Mouse (Mus musculus): ENCODE results near the gene Bub1.

The Bub1 gene

GRCm38 (mm10) chr2:127774578-127774941 lies 57.1 kb downstream of the Bub1 start:
- DNase-seq (ENCODE audit: low spot score), result no peak

GRCm38 (mm10) chr2:127773938-127774577 lies 57.6 kb downstream of the Bub1 start:
- no peak for DNase-seq (ENCODE audit: low spot score)

DNA sequence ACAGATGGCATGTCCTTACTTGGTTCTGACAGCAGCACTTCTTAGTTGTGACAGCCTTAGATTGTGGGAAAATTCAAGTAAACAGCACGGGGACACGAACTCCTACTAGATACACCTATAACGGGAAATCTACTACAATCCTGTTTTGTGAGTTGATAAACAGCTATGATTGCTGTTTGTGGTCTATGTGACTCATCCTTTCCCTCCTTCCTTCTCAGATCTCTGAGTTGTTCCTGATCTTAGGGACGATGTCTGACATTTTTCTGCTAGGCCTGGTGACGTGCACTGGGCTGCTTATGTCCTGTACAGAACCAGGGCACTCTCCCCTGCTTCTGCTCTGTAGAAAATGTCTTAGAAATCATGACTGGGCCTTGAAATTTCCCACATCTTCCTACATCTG lies 70.1 kb downstream of the Bub1 start:
- no peak for DNase-seq (ENCODE audit: low spot score)

GRCm38 (mm10) chr2:127760429-127761000 lies 71.2 kb downstream of the Bub1 start:
- DNase-seq (ENCODE audit: low spot score), result no peak

- DNase-seq (ENCODE audit: low spot score), result no peak
These were observed 71.7 kb downstream of the Bub1 start for GRCm38 (mm10) chr2:127760014-127760413.

DNA sequence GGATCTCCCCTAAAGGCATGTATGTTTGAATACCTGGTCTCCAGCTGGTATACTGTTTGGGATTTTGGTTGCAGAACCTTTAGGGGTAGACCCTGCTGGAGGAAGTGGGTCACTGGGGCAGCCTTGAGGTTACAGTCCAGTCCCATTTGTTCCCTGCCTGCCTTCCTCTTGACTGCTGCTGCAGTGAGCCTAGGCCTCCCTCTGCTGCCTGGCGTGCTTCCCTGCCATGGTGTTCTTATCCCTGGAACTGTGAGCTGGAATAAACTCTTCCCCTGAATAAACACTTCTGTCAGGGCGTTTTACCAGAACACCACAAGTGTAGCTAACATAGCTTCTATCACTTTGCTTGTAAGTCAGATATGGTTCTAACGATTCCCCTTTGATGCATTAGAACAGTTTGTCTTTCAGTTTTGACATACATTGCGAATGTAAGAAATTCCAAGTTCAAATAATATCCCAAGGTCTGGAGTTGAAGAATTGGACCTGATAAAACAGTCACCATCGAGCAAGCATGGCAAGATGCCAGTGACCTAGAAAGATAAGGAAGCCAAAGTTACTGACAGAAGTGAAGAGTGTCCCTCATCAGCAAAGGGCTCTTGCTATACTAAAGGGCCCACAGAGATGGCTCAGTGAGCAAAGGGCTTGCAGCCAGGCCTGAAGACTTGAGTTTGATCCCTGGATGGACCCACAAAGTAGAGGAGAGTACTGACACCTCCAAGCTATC lies 72.3 kb downstream of the Bub1 start:
- no peak for DNase-seq (ENCODE audit: low spot score)

- DNase-seq (ENCODE audit: low spot score), result no peak
These were observed 74.5 kb downstream of the Bub1 start for GRCm38 (mm10) chr2:127757171-127757570.

DNA sequence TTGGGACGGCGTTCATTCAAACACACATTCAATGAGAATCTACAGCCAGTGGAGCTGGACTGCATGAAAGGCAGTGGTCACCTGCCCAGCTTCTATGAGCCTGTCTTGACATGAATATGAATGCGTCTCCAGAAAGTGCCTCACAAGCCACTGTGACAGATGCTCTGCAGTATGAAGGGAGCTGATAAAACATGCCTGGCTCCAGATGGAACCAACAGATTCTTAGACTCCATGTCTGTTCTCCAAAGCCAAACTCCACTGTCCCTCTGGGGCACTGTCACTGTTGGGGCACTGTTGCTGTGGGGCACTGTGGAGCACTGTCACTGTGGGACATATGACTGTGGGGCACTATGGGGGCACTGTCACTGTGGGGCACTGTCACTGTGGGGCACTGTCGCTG lies 77.6 kb downstream of the Bub1 start:
- no peak for DNase-seq (ENCODE audit: low spot score)

DNA sequence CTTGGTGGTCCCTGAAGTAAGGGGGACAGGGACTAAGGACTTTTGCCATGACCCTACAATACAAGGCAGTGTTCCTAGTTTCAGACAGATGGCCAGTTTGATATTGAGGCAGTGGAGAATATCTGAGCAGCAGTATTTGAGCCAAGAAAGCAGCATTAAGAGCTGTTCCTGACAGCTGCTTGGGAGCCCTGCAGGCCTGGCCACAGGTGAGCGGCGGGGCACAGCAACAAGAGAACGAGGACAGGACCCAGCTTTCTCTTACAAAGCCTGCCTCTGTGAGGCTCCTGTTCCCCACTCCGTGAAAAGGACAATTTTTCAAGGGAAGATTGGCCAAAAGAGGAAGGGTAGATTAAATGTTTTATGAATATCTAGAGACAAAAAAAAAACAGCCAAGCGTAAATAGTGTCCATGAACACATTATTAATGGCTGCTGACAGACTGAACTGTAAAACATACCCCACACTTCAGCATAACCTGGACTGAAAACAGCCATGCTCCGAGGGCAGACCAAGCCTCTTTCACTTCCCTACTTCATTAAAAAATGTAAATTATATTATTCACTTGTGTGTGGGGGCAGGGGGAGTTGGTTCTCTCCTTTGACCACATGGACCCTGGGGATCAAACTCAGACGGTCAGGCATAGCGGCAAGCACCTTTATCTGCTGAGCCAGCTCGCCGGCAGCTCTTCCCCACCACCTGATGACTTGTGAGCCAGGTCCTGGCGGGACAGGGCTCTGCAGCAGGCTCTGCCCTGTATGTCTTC lies 79.6 kb downstream of the Bub1 start:
- no peak for DNase-seq (ENCODE audit: low spot score)

Data from urinary bladder, postnatal 14 days (tissue).